Mouse (Mus musculus) gonadal fat pad, adult 2 months (tissue): Measurements from ENCODE around the gene Ech1. TPM values are rescaled to one million over a fixed set of nuclear protein-coding genes. Genes with fewer than 3 reads are reported as not detected.

Experiments used
- DNase-seq: peaks from one replicate; pipeline ENCODE4 v3.0.0-alpha.2; 2012; ENCODE audit warnings: low read depth
- polyA plus RNA-seq: library from polyadenylated mRNA; depleted of rRNA; stranded (reverse); fragments of >200 nt; gene quantifications from 2 replicates; pipeline ENCODE4 v1.2.3, GENCODE M21; 2012; rRNA removed

Ech1 gene
- polyA plus RNA-seq, 1 experiment: 671 TPM

DNA sequence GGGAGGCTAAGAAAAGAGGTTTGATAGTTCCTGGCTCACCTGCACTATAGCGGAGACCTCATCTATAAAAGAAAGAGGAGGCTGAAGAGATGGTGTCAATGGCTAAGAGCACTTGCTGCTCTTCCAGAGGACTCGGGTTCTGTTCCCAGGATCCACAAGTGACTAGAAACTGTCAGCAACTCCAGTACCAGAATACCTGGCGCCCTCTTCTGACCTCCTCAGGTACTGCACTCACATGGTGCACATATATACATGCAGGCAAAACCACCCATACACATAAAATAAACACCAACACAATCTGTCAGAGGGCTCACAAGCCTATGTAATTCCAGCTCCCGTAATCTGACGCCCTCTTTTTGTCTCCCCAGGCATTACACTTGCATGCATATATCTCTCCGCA, 35.9 kb downstream of the Ech1 start:
- no peak for DNase-seq

GRCm38 (mm10) chr7:28862817-28863499, 37.9 kb downstream of the Ech1 start:
- peak; percentile 67 for DNase-seq

- DNase-seq: no peak
Observed at GRCm38 (mm10) chr7:28863540-28863939, 38.5 kb downstream of the Ech1 start, which contains the start of gene Lgals7. TSS of gene Lgals7 (plus strand) at chr7:28863853.

DNA sequence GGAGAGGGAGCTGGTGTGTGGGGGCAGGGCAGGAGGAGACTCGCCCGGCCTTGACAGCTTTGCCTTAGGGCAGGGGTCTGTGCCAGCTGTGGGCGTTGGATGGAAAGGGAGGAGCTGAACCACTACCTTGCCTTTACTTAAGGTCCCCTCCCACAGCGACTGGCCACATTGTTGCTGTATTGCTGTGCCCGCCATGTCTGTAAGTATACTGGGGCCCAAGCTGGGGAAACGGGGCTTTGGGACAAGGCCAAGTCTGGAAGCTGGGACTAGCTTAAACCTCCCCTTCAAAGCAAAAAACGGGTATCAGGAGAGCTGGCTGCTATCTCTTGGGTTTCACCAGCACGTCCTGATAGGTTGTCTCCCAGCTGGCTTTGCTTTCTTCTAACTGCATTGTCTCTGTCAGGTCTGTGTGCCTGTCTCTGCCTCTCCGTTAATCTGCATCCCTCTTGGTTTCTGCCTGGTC, 39.3 kb downstream of the Ech1 start:
- peak; percentile 77 for DNase-seq

DNA sequence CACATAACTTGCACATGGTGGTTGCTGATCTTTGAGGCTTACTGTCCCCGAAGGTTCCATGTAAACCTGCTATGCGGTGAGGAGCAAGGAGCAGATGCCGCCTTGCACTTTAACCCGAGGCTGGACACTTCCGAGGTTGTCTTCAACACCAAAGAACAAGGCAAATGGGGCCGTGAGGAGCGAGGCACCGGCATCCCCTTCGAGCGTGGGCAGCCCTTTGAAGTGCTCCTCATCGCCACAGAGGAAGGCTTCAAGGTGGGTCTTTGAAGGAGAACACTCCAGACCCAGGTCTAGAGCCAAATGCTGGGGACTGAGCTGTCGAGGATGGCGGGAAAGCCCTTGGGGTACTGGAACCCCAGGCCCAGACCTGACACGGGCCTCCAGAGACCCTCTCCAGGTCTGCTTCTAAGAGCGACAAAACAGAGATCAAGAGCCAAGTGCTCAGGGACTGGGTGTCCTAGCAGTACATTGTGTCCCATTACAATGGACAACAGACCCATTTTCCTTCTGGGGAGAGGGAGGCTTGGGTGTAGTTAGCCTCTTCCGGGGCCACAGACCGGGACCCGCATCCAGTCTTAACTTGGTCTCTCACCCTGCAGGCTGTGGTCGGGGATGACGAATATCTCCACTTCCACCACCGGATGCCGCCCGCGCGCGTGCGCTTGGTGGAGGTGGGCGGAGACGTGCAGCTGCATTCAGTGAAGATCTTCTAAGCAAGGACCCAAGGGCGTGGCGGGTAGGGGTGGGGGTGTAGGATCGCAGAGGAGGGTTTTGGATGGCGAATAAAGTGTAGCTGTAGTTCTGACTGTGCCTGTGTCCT, 40.7 kb downstream of the Ech1 start:
- DNase-seq: no peak

- peak; percentile 75 for DNase-seq
Observed at GRCm38 (mm10) chr7:28866769-28867507, 41.9 kb downstream of the Ech1 start.

DNA sequence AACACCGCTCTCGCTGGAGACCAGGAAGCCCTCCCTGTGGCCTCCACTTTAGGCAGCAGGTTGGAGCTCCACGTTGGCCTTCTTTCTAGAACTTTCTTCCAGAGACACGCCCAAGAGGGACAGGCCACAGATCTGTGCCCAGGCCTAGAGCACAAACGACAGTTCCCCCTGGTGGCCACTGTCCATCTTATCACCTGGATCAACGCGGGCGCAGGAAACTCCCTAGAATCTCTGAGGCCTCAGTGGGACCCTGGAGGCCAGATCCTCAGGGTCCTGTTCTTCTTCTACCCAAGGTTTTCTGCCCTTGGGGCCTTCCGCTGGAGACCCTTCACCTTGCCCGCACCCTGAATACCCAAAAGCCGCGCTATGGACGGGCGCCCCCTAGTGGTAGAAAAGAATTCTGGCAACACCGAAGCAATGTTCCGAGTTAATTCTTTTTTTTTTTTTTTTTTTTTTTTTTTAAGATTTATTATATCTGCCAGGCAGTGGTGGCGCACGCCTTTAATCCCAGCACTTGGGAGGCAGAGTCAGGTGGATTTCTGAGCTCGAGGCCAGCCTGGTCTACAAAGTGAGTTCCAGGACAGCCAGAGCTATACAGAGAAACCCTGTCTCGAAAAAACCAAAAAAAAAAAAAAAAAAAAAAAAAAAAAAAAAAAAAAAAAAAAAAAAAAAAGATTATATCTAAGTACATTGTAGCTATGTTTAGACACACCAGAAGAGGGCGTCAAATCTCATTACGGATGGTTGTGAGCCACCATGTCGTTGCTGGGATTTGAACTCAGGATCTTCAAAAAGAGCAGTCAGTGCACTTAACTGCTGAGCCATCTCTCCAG, 42.7 kb downstream of the Ech1 start:
- peak; percentile 85 for DNase-seq

GRCm38 (mm10) chr7:28870901-28871664, 46.1 kb downstream of the Ech1 start:
- no peak for DNase-seq

GRCm38 (mm10) chr7:28874565-28874964, 49.5 kb downstream of the Ech1 start:
- no peak for DNase-seq

DNA sequence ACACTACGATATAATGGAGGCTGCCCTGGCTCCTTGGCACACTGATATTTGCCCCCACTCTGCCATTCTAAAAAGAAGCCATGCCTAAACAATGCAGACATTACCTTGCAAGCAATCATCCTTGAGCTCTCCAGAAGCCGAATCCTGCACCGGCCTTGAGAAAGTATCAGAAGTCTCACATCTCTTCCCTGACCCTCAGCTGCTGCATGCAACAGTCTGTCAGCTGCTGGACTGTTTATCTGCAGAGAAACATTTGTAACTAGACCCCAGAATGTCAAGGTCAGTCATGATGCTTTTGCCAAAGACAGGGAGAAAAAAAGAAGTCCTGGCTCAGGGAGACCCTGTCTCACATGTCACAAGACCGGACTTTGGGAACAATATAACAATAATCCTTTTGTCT, 51.1 kb downstream of the Ech1 start:
- no peak for DNase-seq

GRCm38 (mm10) chr7:28877155-28877554, 52.1 kb downstream of the Ech1 start:
- DNase-seq: no peak

DNA sequence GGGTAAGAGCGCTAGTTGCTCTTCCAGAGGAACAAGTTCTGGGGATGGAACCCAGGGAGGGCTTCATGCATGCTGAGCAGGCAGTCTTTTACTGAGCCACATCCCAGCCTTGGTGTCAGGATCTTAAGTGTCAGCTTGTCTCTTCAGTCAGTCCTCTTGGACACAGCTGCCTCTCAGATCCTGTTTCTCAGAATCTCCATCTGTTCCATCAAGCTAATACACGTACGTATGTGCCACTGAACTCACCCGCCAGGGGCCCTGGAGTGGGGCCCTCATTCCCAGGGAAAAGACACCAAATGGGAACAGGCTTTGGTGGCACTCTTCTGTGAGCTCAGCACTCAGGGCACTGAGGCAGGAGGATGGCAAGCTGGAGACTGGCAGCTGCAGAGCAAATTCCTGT, 52.8 kb downstream of the Ech1 start:
- no peak for DNase-seq

DNA sequence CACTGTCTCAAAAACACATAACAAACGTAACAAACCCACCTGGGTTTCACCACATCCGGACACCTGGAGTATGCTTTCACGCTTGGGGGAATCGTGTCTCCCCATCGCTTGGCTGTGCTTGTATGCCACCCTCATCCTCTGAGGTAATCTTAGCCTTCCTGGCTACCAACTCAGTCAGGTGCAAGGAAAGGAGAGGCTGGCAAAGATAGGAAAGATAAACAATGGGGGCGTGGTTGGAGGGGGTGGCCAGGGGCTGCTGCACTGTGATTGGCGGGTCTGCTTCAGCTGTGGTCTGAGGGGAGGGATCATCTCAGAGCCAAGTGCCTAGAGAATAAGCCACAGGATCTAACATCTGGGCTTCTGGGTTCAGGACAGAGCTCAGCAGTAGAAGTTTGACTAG, 54.6 kb downstream of the Ech1 start:
- no peak for DNase-seq

DNA sequence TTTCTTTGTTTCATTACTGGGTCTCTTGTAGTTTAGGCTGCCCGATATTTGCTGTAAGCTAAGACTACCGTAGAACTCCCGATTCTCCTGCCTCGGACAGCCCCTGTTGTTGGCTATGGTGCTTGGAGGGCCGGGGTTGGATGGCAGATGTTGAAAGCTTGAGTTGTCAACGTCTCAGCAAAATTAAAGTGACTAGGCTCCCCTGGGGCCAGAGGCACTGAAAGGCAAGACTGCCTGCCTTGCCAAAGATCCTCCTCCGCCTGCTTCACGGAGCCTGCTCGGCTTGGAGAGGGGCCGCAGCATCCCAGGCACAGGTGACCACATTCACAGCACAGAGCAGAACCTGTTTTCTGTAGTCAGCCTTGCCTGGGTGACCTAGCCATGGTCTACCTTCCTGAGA, 55.5 kb downstream of the Ech1 start:
- DNase-seq: no peak

- no peak for DNase-seq
Observed at GRCm38 (mm10) chr7:28881199-28881598, 56.2 kb downstream of the Ech1 start, which contains the start of gene Capn12. TSS of gene Capn12 (plus strand) at chr7:28881422.

Other genes starting within 250 kb of the Ech1 start
- gene Samd4b, start 227.1 kb upstream of the Ech1 start, polyA plus RNA-seq: 72.6 and 88.2 TPM in 2 replicates
- 33.8 and 43.6 TPM in 2 replicates for gene Pak4, start 227.0 kb upstream of the Ech1 start, polyA plus RNA-seq
- 0.37 TPM in 1 of 2 replicates, not detected in the other for gene Acp7, start 193.9 kb upstream of the Ech1 start, polyA plus RNA-seq
- 2.4 and 3.1 TPM in 2 replicates for gene Fbxo27, start 132.4 kb upstream of the Ech1 start, polyA plus RNA-seq
- gene Fbxo17, start 108.4 kb upstream of the Ech1 start, polyA plus RNA-seq: 1.5 and 1.6 TPM in 2 replicates
- 56.6 and 58.3 TPM in 2 replicates for gene Mrps12, start 83.4 kb upstream of the Ech1 start, polyA plus RNA-seq
- gene Sars2, start 83.2 kb upstream of the Ech1 start, polyA plus RNA-seq: 12.5 and 16.1 TPM in 2 replicates
- not detected in 2 replicates for gene Ccer2, start 69.0 kb upstream of the Ech1 start, polyA plus RNA-seq
- gene Sirt2, start 58.5 kb upstream of the Ech1 start, polyA plus RNA-seq: 88.4 and 92.4 TPM in 2 replicates
- 39.2 and 41.0 TPM in 2 replicates for gene Nfkbib, start 57.7 kb upstream of the Ech1 start, polyA plus RNA-seq
- 2.7 and 3.7 TPM in 2 replicates for gene Rinl, start 36.2 kb upstream of the Ech1 start, polyA plus RNA-seq
- gene Hnrnpl, start 16.7 kb upstream of the Ech1 start, polyA plus RNA-seq: 298 and 302 TPM in 2 replicates
- 21.7 and 30.4 TPM in 2 replicates for gene Lgals4, start 8.6 kb downstream of the Ech1 start, polyA plus RNA-seq
- gene Lgals7, start 38.6 kb downstream of the Ech1 start, polyA plus RNA-seq: 11.2 and 12.3 TPM in 2 replicates
- gene Capn12, start 56.2 kb downstream of the Ech1 start, polyA plus RNA-seq: 0.28 and 0.42 TPM in 2 replicates
- gene Actn4, start 137.1 kb downstream of the Ech1 start, polyA plus RNA-seq: 311 and 323 TPM in 2 replicates
- gene Eif3k, start 156.6 kb downstream of the Ech1 start, polyA plus RNA-seq: 309 and 336 TPM in 2 replicates
- 6.2 and 6.6 TPM in 2 replicates for gene Map4k1, start 156.8 kb downstream of the Ech1 start, polyA plus RNA-seq